Mouse (Mus musculus) T-helper 2 cell (primary cell): ENCODE measurements at regions not wholly inside any gene's neighbourhood (a gene's known extent, or its start where the extent isn't known, plus 50 kb on each side); places are given as distances from the start of the nearest gene placed in this dataset.

ENCODE experiments used
- in situ Hi-C: fragments of 300-600 bp; cut with MboI, MseI; formaldehyde crosslinking; loops from one replicate; pipeline ENCODE4 v1.15.1; 2025; ENCODE audit warnings: high pct_unique_total_duplicates

GRCm38 (mm10) chr9:30848249-30848648, 74.0 kb downstream of the Adamts15 start:
- in situ Hi-C loops = no loop called here

GRCm38 (mm10) chr9:30845609-30846290, 76.5 kb downstream of the Adamts15 start:
- in situ Hi-C loops = no loop called here

GRCm38 (mm10) chr9:30844079-30844563, 78.1 kb downstream of the Adamts15 start:
- in situ Hi-C loops = no loop called here

GRCm38 (mm10) chr9:30834908-30835307, 87.3 kb downstream of the Adamts15 start:
- in situ Hi-C loops = no loop called here

GRCm38 (mm10) chr9:30834565-30834905, 87.7 kb downstream of the Adamts15 start:
- in situ Hi-C loops = no loop called here

- in situ Hi-C loops = no loop called here
Observed at GRCm38 (mm10) chr9:30833836-30834564, 88.3 kb downstream of the Adamts15 start.

- in situ Hi-C loops = no loop called here
Observed at GRCm38 (mm10) chr9:30829158-30829870, 92.9 kb downstream of the Adamts15 start.

- in situ Hi-C loops = no loop called here
Observed at GRCm38 (mm10) chr9:30827780-30828179, 94.5 kb downstream of the Adamts15 start.

- in situ Hi-C loops = no loop called here
Observed at GRCm38 (mm10) chr9:30824056-30824625, 98.1 kb downstream of the Adamts15 start.

GRCm38 (mm10) chr9:30820806-30821375, 101.4 kb downstream of the Adamts15 start:
- in situ Hi-C loops = no loop called here

- in situ Hi-C loops = no loop called here
Observed at GRCm38 (mm10) chr9:30813246-30813645, 109.0 kb downstream of the Adamts15 start.

- in situ Hi-C loops = no loop called here
Observed at GRCm38 (mm10) chr9:30810843-30811242, 111.4 kb downstream of the Adamts15 start.

- in situ Hi-C loops = no loop called here
Observed at GRCm38 (mm10) chr9:30810290-30810689, 112.0 kb downstream of the Adamts15 start.

GRCm38 (mm10) chr9:30808863-30809491, 113.3 kb downstream of the Adamts15 start:
- in situ Hi-C loops = no loop called here

GRCm38 (mm10) chr9:30803755-30804532, 118.3 kb downstream of the Adamts15 start:
- in situ Hi-C loops = no loop called here

- in situ Hi-C loops = no loop called here
Observed at GRCm38 (mm10) chr9:30802826-30803225, 119.4 kb downstream of the Adamts15 start.

- in situ Hi-C loops = no loop called here
Observed at GRCm38 (mm10) chr9:30794701-30795407, 127.4 kb downstream of the Adamts15 start.

GRCm38 (mm10) chr9:30781221-30781620, 141.0 kb downstream of the Adamts15 start:
- in situ Hi-C loops = no loop called here

- in situ Hi-C loops = no loop called here
Observed at GRCm38 (mm10) chr9:30777816-30778215, 144.4 kb downstream of the Adamts15 start.

GRCm38 (mm10) chr9:30775161-30775560, 147.1 kb downstream of the Adamts15 start:
- in situ Hi-C loops = no loop called here
